Mouse (Mus musculus) liver, embryonic 16.5 days (tissue): ENCODE results near the gene Alkbh6. TPM values are rescaled to one million over a fixed set of nuclear protein-coding genes. Genes with fewer than 3 reads are reported as not detected.

Experiments used
- polyA plus RNA-seq: library from polyadenylated mRNA; unstranded; fragments of >200 nt; fragmentation: Nextera tagmentation; extraction: Ambion mirVana; gene quantifications from 2 replicates; pipeline ENCODE4 v1.2.1, GENCODE M21; 2015

Alkbh6 gene
- polyA plus RNA-seq, 1 experiment from 2014 or later: 18.0 TPM

Other genes with a start within 250 kb of the Alkbh6 start
- 1.2 TPM in 2 replicates for gene Zfp82, start 235.8 kb upstream of the Alkbh6 start, polyA plus RNA-seq
- not detected in 2 replicates for gene Gm26920, start 218.3 kb upstream of the Alkbh6 start, polyA plus RNA-seq
- gene Zfp566, start 218.2 kb upstream of the Alkbh6 start, polyA plus RNA-seq: 1.0 and 1.4 TPM in 2 replicates
- 14.4 and 14.7 TPM in 2 replicates for gene Zfp260, start 213.9 kb upstream of the Alkbh6 start, polyA plus RNA-seq
- 1.0 and 1.4 TPM in 2 replicates for gene Zfp382, start 186.8 kb upstream of the Alkbh6 start, polyA plus RNA-seq
- 3.7 TPM in 2 replicates for gene Zfp146, start 139.0 kb upstream of the Alkbh6 start, polyA plus RNA-seq
- gene Cox7a1, start 124.6 kb upstream of the Alkbh6 start, polyA plus RNA-seq: 6.6 and 9.1 TPM in 2 replicates
- gene Capns1, start 109.9 kb upstream of the Alkbh6 start, polyA plus RNA-seq: 29.6 and 30.7 TPM in 2 replicates
- 36.5 and 39.4 TPM in 2 replicates for gene Polr2i, start 76.8 kb upstream of the Alkbh6 start, polyA plus RNA-seq
- gene Tbcb, start 76.4 kb upstream of the Alkbh6 start, polyA plus RNA-seq: 34.4 and 37.8 TPM in 2 replicates
- gene Ovol3, start 73.0 kb upstream of the Alkbh6 start, polyA plus RNA-seq: not detected in 2 replicates
- gene Thap8, start 28.6 kb upstream of the Alkbh6 start, polyA plus RNA-seq: 0.11 and 0.19 TPM in 2 replicates
- gene Wdr62, start 28.3 kb upstream of the Alkbh6 start, polyA plus RNA-seq: 6.5 and 7.5 TPM in 2 replicates
- 0.50 and 0.90 TPM in 2 replicates for gene Clip3, start 17.0 kb upstream of the Alkbh6 start, polyA plus RNA-seq
- 17.0 and 22.4 TPM in 2 replicates for gene Syne4, start 6.1 kb downstream of the Alkbh6 start, polyA plus RNA-seq
- gene E130208F15Rik, start 13.0 kb downstream of the Alkbh6 start, polyA plus RNA-seq: 0.30 and 0.88 TPM in 2 replicates
- 4.3 and 4.6 TPM in 2 replicates for gene Sdhaf1, start 15.2 kb downstream of the Alkbh6 start, polyA plus RNA-seq
- 2.0 and 2.1 TPM in 2 replicates for gene Lrfn3, start 54.1 kb downstream of the Alkbh6 start, polyA plus RNA-seq
- gene Tyrobp, start 105.0 kb downstream of the Alkbh6 start, polyA plus RNA-seq: 150 and 154 TPM in 2 replicates
- gene Hcst, start 111.1 kb downstream of the Alkbh6 start, polyA plus RNA-seq: 7.2 and 7.8 TPM in 2 replicates
- 1.4 and 1.7 TPM in 2 replicates for gene Nfkbid, start 113.0 kb downstream of the Alkbh6 start, polyA plus RNA-seq
- 4.2 and 4.4 TPM in 2 replicates for gene Aplp1, start 136.8 kb downstream of the Alkbh6 start, polyA plus RNA-seq
- 0.12 and 0.23 TPM in 2 replicates for gene Kirrel2, start 149.0 kb downstream of the Alkbh6 start, polyA plus RNA-seq
- gene Nphs1, start 149.6 kb downstream of the Alkbh6 start, polyA plus RNA-seq: 0.09 and 0.19 TPM in 2 replicates
- gene Prodh2, start 184.9 kb downstream of the Alkbh6 start, polyA plus RNA-seq: 79.3 and 85.2 TPM in 2 replicates
- 1.8 and 2.6 TPM in 2 replicates for gene Arhgap33, start 226.3 kb downstream of the Alkbh6 start, polyA plus RNA-seq
- 5.3 and 6.9 TPM in 2 replicates for gene Hspb6, start 243.5 kb downstream of the Alkbh6 start, polyA plus RNA-seq
- 2.7 and 3.0 TPM in 2 replicates for gene Proser3, start 243.6 kb downstream of the Alkbh6 start, polyA plus RNA-seq